Mouse (Mus musculus): ENCODE measurements around the gene Aspn.

The Aspn gene

DNA sequence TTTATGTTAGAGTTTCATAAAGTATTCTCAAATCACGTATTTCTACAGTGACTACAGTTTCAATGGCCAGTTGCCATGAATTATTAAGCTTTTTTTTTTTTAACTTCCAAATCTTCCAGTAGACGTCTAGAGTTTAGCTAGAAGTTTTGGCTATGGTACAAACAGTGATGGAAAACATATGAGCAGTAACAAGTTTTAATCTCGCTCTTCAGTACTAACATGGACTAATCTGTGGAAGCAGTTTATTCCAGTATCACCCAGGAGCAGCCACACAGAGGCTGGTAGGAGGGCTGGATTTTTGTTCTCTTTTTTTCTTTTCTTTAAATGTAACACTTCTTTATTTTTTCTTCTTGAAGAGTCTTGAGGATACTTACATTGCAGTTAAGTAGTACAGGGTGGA is at the start of gene Aspn:
Gene Aspn, plus strand, starts transcription at position 165 of the 400 bp plus-strand sequence.
- DNase-seq: no peak

DNA sequence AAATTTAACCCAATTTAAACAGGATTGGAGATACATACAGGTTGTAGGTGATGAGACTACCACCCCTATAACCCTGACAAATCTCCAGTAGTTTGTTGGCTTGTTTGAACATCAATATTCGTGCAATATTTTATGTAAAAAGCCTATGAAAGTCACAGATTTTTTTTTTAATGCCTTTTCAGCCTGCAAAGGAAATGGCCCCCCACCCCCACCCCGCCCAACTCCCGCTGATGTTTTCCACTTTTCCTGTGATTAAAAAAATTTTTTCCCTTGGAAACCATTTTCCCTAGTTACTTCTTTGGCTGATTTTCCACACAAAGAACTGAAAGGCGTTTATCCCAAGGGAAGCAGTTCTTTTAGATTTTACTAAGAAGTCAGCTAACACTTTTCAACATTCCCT is 39.7 kb upstream of the Aspn start, which contains the start of gene Ecm2:
Gene Ecm2, plus strand, starts transcription at position 301 of the 400 bp plus-strand sequence.
- DNase-seq: no peak

DNA sequence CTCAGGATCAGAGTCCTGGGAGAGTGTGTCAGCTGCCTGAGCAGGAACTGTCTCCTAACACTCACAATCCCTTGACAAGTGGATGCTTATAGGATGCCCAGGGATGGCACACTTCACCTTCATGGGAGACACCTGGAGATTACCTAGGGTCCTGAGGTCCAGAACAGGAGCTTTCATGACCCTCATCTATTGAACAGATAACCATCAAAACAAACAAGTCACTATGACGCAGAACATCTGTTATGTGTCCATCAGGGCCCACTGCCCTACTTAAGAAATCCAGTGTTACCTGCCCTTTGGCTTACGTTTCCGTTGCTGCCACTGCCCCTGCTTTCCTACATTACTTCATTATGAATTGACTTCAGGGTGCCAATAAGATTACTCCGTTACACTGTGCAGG is 38.5 kb upstream of the Aspn start:
- no peak for DNase-seq

DNA sequence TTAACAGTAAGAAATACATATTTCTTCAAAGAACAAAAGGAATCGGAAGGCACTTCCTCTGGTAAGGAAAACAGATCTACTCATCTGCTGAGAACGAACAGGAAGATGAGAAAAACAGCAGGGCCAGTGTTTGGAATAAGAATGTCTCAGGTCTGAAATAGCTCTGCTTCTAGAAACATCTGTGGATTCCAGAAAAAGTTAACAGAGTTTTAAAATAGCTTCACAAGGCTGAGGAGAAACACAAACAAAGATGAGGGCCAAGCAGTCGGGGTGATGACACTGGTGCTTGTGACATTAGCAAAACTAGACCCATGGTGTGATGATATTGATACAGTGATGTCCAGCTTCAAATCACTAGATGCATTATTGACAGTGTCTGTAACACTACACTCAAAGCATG is 37.1 kb upstream of the Aspn start:
- no peak for DNase-seq

DNA sequence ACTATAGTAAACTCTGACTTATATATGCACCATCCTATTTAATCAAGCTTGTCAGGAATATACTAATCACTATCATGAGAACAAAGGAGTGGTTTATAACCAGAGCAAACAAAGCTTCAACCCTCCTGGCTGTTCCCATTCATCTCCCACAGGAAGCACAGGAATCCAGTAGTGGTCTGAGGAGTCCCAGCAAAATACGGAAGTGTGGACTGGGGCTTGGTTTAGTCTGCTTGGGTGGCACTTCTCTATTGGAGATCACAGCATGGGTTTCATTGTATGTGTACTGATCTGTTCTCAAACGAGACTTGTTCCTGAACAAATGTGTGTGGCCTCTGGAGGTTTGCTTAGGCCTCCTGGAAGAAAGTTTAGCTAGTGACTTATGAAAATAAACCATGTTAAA is 25.5 kb upstream of the Aspn start:
- no peak for DNase-seq

DNA sequence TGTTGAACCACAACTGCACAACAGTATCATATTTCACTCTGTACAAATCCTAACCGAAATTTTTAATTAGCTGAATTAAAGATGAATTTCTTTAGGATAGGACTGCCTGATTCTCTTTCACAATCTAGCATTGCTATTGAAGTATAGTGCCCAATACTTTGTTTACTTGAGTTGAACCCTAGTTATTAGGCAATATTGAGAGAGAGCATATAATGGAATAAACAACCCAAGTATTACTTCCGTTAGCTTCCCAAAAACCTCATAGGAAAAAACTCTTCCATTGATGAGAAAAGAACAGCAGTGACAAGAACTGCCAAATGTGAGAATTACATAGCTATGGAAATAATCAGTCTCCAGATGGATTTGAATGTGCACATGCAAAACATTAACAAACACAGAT is 18.0 kb upstream of the Aspn start:
- DNase-seq: no peak

DNA sequence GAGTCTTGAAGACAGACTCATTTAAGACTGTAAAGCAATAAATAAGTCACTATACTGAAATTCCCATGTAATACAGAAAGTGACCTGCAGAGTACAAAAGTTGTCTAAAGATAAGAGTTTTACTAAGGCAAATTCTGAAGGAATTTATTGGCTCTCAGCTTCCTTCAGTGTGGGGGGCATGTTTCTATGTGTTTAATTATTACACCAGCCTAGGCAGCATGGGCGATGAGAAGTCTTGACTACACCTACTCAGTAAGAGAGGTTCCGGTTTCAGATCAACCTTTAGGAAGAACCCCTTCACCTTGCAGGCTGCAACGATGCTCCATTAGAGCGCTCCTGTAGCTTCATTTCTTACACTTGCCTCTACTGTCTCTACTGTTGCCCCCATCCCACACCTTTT is 13.6 kb upstream of the Aspn start:
- DNase-seq: no peak

DNA sequence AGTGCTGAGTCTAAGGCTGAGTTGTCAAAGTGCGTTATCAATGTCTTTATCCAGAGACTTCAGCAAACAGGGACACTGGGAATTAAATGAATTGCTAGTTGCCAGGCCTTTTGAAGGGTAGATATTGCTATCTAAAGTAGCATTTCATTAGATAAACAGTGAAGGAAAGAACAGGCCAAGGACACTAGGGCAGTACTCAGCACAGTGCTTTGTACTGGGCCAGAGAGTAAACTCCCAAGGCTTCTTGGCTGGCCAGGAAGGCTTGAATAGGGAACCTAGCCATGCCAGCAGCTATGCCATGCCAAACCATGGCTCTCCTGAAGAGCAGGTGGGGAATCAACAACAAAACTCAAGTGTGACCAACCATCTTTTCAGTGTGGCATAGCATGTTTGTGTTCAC is 7.3 kb upstream of the Aspn start:
- DNase-seq: no peak

DNA sequence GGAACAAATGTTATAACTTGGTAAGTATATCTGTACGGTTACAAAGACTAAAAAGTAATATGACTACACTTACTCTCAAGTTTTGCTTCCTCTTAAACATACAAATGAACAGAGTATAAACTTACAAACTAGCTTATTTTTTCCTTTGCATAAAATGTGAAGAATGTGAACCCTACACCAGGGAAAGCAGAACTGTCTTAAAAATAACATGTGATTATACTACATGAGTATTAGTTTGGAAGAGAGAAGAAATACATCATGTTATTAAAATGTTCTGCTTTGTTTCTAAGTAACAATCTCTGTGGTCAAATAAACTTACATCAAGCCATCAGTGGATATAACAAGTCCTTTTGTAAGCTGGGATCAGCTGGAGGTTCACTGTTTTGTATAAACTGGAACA is 5.5 kb upstream of the Aspn start:
- DNase-seq: no peak

DNA sequence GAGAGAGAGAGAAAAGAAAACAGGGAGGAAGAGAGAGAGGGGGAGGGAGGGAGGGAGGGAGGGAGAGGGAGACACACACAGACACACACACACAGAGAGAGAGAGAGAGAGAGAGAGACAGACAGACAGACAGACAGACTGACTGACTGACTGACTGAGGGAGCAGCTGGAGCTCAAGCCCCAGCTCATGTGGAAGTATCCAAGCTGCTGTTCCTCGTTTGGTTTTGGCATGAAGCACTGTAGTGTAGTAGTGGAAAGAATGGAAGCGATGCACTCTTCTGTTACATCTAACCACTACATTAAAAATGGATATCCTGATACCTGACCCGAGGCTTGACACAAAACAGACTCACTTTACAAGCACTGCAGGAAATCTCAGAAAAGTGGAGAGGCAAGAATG is 1.4 kb downstream of the Aspn start:
- DNase-seq: no peak

DNA sequence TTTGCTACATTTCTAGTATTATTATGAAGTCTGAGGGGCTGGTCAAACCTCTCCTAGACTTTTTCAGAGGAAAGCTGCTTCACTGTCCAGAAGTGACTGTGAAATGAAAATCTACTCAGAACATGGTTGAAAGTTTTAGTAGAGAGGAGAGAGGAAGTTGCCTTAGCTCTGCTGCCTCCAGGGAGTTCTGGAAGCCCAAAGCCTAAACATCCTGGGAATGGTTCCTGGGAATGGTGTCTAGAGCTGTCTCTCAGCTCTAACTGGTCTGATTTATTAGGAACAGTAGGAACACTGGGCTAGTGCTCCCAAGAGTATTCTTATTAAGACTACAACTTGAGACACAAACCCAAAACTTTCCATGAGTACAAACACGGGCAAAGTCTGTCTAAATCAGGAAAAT is 2.3 kb downstream of the Aspn start:
- DNase-seq: no peak

DNA sequence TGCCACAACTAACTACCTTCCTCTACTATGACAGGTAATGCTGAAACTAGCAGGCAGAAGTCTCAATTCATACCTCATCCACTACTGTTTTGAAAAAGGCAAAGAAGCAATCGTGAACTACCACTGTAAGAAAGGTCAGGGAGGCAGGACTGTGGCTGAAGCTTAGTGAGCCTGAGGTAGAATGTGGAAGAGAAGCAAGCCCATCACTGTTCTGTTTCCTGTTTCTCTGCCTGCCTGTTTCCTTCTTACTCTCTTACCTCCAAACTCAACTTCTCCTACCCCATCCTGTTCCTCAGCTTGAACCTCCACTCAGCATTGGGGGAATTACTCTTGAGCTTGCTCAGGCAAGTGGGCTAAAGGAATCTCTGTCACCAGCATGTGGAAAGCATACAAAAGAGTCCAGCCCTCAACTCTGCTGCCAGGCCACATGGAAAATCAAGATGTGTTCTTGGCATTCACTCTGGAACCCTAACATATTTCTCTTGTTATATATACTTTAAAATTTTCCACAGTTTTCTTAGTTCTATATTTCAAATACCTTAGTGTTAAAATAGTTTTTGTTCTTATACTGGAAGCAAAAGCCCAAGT is 3.4 kb downstream of the Aspn start:
- no peak for DNase-seq

DNA sequence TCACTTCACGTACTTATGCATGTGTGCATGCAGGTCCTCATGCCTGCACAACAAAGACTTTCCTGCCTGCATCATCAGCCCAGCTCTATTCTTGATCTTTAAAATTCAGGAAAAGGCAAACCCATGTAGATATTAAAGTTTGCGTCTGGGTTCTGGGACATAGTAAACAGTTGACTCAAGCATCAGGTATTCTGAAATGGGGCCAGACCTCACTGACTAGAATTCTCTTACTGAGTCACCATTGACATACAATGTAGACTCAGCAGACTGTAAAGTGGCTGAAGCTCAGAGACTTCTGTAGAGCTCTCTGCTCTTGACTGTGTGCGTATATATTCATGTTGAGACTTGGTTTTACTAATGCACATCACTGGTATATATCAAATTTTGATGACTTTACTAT is 5.4 kb downstream of the Aspn start:
- no peak for DNase-seq

DNA sequence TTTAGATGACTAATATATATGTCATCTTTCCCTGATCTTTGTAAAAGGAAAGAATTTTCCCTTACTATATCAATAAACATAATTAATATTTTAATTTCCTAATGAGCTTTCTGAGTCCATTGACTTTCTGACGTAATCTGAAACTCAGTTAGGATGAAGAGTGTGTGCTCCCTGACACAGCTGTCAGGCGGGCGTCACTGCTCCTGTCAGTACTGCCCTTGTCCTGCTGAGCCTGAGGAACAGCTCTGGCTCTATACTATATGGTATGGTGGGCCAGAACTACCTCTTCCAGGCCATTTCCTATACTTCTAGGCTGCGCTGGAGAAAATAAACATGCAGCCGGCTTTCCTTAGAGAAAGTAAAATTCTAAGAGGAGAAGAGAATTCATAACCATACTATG is 10.3 kb downstream of the Aspn start:
- DNase-seq: no peak

DNA sequence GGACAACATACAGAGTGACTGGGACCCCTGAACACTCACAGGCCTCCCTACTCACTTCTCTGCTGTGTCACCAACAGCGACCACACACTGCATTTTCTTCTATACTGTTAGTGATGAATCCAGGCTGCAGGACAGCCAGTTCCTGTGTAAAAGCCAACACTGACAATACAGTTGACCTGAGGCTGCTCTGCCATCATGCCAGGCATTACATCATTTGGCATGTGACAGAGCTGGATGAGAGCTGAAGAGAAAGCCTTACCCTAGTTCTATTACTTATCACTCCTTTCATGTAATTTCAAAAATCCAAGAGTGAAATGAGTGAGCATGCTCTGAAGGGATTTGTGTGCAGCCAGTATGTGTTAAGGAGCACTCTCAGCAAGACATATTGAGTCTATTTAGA is 12.0 kb downstream of the Aspn start:
- DNase-seq: no peak

DNA sequence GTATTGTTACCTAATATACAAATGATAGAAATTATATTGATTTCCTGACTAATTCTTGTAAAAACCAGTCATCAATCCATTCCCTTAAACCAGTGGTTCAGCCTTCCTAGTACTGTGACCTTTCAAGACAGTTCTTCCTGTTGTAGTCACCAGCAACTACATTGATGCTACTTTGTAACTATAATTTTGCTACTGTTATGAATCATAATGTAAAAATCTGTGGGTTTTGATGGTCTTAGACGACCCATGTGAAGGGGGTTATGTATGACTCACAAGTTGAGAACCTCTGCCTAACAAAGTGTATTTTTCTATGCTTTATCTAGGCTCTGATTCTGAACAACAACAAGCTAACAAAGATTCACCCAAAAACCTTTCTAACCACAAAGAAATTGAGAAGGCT is 12.7 kb downstream of the Aspn start:
- no peak for DNase-seq

DNA sequence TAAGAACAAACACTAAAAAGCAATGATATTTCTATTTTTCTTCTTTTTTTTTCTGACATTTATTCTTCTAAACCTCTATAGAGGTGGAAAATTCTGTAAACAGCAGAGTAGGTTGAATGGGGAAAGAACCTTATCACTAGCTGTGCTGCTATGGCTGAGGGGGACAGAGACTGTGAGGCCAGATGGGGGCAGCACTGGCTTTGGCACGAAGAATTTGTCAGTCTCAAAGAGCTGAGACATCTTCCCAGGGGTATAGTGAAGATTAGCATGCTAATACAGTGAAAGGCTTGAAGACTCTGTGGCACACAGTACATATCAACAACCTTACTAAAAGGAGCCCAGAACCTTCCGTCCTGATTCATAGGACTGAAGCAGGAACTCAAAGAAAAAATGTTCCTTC is 14.9 kb downstream of the Aspn start:
- DNase-seq: peak; percentile 35

DNA sequence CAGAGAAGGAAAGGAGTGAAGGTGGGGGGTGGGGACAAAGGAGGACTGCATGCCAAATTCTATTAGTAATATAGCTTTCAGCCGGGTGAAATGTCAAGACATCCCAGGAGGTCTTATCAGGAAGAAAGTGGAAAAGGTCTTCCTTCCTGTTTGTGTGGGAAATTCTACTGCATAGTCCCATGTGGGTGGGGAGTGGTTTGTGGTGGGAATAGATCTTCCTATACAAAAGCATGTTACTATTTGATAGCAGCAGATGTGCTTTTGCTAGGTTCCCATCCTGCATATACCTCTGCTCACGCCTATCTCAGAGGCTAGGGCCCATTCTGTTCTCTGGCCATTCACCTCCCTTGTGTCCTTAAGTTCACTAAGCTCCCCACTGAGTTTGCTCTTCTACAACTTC is 16.6 kb downstream of the Aspn start:
- DNase-seq: no peak

DNA sequence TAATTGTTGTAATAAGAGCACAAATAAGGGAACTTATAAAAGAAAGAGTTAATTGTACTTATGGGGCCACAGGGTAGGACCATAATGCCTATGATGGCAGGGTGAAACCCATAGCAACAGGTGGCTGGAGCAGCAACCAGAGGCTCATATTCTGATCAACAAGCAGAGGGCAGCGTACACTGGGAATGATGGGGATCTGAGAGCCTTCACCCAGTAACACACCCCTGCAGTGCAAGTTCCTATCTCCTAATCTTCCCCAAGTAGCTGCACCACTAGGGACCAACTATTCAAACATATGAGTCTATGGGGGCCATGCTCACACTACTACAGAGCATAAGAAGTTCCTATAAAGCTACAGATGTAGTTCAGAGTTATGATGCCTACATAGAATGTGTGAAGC is 20.1 kb downstream of the Aspn start:
- no peak for DNase-seq

DNA sequence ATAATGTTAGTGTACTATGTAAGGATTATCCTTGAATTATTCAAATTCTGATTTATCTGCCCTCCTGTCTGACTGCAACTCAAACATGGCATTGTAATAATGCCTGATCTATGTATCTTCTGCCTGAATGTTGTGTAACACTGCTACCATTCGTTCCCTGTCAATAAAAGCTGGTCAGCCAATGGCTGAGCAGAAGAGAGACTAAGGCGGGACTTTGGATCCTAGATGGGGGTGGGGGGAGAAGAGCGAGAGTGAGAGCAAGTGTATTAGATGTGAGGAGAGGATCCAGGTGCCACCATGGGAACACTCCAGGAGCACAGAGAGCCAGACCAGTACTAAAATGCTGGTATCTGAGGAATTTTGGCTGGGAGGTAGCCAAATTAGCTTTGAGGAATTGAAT is 26.1 kb downstream of the Aspn start:
- no peak for DNase-seq

DNA sequence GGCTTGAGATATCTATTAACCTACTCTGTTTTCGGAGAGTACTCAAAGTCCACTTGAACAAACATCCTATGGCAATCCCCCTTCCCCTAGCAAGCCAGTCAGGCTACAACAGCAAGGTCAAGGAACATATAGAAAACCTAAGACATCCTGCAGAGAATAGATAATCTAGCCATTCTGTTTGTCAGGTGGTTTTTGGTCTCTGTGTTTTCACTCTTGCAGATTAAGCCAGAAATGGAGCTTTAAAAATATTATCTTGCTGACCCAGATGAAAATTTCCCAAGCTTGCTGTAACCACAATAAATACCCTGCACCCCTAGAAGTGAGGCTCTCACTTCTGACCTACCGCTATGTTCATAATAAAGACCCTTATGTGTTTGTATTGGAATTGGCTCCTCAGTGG is 27.2 kb downstream of the Aspn start:
- DNase-seq: no peak

DNA sequence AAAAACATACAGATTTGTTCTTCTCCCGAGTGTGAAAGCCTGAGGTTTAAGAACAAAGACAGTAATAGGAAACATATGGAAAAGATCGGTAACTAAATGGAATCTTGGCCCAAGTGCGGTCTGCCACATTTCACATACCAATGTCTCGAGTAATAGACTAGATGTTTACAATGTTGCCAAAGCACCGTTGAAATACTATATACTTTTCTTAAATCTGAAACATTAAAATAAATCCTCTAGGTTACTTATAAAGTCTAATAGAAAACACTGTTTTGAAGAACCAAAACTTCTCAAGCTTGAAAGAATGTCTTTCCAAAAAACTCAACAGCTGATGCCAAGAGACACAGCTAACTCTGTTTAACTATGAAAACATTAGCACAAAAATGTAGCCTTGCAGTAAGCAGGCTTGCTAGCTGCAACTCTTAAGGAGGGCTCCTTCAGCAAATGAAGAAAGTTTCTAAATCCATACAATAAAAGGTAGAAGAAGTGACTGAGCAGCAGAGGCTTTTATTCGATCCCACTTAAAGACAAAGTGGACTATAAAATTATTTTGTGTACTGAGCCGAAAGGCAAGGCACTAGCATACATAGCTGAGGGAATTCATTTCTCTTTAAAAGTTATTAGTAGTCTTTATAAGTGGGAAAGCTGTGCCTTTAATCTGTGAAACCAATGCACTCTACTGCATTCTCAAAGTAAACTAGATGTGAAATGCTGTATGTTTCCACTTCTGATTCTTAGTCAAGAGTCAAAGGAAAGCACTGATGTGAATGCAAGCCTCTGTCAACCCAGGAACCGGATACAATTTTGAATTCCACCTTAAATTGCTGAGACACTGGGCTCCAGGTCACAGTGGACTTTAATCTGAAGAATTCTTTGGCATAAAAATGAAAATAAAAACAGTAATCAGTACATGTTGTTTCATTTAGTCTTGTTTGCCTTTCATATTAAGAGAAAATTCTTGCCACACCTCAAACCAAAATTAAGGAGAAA is 37.6 kb downstream of the Aspn start, which contains the start of gene Omd:
Gene Omd, plus strand, starts transcription at position 922 of the 990 bp plus-strand sequence.
- no peak for DNase-seq

DNA sequence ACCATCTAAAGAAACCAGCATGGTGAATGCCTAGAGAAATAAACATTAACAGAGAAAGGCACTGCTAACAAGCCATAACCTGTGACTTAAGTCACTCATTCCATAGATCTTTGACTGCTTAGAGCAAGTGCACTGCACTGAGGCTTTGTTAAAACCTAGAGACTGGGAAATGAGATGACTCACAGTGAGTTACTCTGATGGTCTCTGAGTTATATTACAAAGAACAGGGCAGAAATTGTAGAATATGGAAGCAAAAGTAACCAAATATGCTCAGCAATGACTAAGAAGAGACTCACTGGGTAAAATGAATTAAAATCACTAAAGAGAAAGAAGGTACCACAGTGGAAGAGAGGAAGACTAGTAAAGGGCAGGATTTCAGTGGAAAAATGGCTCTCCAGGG is 39.6 kb downstream of the Aspn start:
- DNase-seq: no peak

DNA sequence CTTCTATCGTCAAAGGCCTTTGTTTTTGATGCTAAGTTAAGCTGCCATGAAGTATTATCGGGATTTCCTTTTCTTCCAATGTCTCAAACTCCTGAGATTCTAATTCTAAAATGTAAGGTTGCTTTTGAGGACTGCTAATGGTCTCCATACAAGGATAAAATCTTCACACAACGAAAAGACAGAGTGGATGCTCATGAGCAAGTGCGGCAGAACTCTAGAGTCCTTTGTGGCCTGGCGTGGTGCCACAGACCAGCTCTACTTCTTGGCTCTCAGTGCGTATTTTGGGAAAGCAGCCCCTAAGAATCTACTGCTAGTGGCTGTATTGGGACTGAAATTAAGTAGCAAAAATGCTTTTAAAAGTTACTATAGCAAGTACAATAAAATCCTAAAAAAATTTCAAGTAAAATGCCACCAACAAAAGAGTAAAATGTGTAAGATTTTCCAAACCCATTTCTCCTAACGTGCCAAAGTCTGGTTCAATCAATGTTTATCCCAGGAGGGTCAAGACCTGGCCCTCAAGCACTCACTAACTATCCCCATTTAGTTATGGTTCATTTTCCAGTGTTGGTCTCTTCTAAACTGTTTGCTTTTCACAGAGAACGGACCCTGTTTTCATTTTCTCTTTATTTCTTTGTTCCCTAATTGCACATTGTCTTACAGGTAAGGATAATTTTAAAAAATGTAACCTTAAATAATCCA is 40.2 kb downstream of the Aspn start:
- DNase-seq: no peak

All from thymus, postnatal 4 days (tissue).